Mouse (Mus musculus): ENCODE data around the gene Ttl. TPM values are rescaled to one million over a fixed set of nuclear protein-coding genes. Genes with fewer than 3 reads are reported as not detected.
A peak's percentile ranks its signal among the peaks of the same experiment; 100 is the strongest.

Gene Ttl
- polyA plus RNA-seq, 1 experiment from 2014 or later: 8.5 TPM

GRCm38 (mm10) chr2:129115706-129116367 is 50.1 kb downstream of the Ttl start:
- Histone ChIP-seq H3K27ac (no peak overlapping the region), H3K4me3 (ENCODE audit: inconsistent target) (no peak overlapping the region), H3K79me2 (ENCODE audit: inconsistent target) (no peaks in the 10 kb centered on the region), H3K36me3 (ENCODE audit: inconsistent target) (peaks cover 58% of the 10 kb centered on the region)
- WGBS (ENCODE audit: missing documents): 96% methylated on average over 9 of the region's 9 CpGs

DNA sequence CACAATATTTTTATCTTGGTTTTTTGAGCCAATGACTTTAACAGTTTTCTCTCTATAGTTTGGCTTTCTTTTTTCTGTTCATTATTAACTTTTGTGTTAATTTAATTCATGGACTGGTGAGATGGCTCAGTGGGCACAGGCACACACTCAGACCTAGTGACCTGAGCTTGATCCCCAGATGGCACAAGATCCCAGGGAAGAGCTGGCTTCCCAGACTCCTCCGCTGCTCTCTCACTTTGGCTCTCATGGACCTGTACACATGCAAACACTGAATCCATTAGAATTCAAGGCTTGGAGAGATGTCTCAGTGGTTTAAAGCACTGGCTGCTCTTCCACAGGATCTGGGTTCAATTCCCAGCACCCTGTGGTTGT is 50.6 kb downstream of the Ttl start:
- Histone ChIP-seq H3K36me3 (ENCODE audit: inconsistent target) (peaks cover 58% of the 10 kb centered on the region), H3K79me2 (ENCODE audit: inconsistent target) (no peaks in the 10 kb centered on the region)

GRCm38 (mm10) chr2:129118061-129118460 is 52.3 kb downstream of the Ttl start:
- no peaks in the 10 kb centered on the region for H3K79me2 ChIP-seq (ENCODE audit: inconsistent target)
- 97% methylated on average over 11 of the region's 12 CpGs for WGBS (ENCODE audit: missing documents)
- no peak overlapping the region for H3K4me3 ChIP-seq (ENCODE audit: inconsistent target)
- H3K36me3 ChIP-seq (ENCODE audit: inconsistent target): peaks cover 58% of the 10 kb centered on the region
- H3K27ac ChIP-seq: no peak overlapping the region

More for the DNA sequence above, 50.6 kb downstream of the Ttl start:
- H3K27ac ChIP-seq: no peak overlapping the region
- WGBS (ENCODE audit: missing documents): 100% methylated on average over 1 of the region's 1 CpGs
- H3K4me3 ChIP-seq (ENCODE audit: inconsistent target): no peak overlapping the region

DNA sequence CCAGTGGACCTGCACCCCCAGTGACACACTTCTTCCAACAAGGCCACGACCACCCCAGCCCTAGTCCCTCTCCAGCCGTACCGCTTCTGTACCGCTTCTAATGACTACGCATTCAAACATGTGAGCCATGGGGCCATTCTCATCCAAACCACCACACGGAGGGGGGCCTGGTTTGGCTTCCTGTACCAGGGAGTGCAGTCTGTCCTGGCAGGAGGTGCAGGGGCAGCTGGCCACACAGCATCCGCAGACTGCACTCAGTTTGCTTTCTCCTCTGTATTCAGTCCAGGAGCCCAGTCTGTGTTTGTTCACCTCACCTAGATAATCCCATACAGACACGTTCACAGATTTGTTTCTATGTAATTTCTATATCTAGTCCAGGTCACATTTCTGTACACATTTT is 56.2 kb downstream of the Ttl start:
- 94% methylated on average over 8 of the region's 8 CpGs for WGBS (ENCODE audit: missing documents)
- H3K27ac ChIP-seq: no peak overlapping the region
- H3K36me3 ChIP-seq (ENCODE audit: inconsistent target): peaks cover 46% of the 10 kb centered on the region; the same call in 1 of the 2 replicates
- no peaks in the 10 kb centered on the region for H3K79me2 ChIP-seq (ENCODE audit: inconsistent target)
- no peak overlapping the region for H3K4me3 ChIP-seq (ENCODE audit: inconsistent target)

- peaks cover 30% of the 10 kb centered on the region for H3K36me3 ChIP-seq (ENCODE audit: inconsistent target)
- under 1% methylated on average over 33 of the region's 35 CpGs for WGBS (ENCODE audit: missing documents)
- no peaks in the 10 kb centered on the region for H3K79me2 ChIP-seq (ENCODE audit: inconsistent target)
- H3K4me3 ChIP-seq (ENCODE audit: inconsistent target): peak within 1 kb of the TSS; percentile 72
- peak within 1 kb of the TSS; percentile 59 for H3K27ac ChIP-seq
These were observed 63.7 kb downstream of the Ttl start, which contains the start of gene Chchd5 for GRCm38 (mm10) chr2:129129412-129129929. Chchd5 (plus strand) TSS chr2:129129700.

DNA sequence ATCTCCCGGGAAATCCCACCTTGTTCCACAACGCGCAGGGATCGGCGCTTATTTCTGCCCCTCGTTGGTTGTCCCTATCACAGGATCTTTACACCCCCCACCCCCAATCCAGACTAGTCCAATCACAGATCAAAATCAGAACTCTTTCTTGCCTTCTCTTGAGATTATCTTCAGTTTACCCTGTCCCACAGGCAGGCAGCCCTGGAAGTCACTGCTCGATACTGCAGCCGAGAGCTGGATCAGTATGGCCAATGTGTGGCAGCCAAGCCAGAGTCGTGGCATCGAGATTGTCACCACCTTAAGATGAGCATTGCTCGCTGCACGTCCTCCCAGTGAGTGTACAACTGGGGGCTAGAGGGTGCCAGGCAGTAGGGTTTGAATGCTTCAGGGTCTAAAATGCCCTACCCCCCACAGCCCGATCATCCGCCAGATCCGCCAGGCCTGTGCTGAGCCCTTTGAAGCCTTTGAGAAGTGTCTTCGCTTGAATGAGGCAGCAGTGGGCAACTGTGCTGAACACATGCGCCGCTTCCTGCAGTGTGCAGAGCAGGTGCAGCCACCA is 64.3 kb downstream of the Ttl start:
- Histone ChIP-seq H3K79me2 (ENCODE audit: inconsistent target) (no peaks in the 10 kb centered on the region), H3K36me3 (ENCODE audit: inconsistent target) (peaks cover 27% of the 10 kb centered on the region), H3K4me3 (ENCODE audit: inconsistent target) (peak overlapping the region; percentile 72), H3K27ac (peak overlapping the region; percentile 59)
- 45% methylated on average over 18 of the region's 18 CpGs for WGBS (ENCODE audit: missing documents)

- Histone ChIP-seq H3K79me2 (ENCODE audit: inconsistent target) (no peaks in the 10 kb centered on the region), H3K4me3 (ENCODE audit: inconsistent target) (no peak overlapping the region), H3K27ac (no peak overlapping the region), H3K36me3 (ENCODE audit: inconsistent target) (peaks cover 20% of the 10 kb centered on the region)
- 96% methylated on average over 2 of the region's 2 CpGs for WGBS (ENCODE audit: missing documents)
These were observed 65.0 kb downstream of the Ttl start for GRCm38 (mm10) chr2:129130776-129131175.

DNA sequence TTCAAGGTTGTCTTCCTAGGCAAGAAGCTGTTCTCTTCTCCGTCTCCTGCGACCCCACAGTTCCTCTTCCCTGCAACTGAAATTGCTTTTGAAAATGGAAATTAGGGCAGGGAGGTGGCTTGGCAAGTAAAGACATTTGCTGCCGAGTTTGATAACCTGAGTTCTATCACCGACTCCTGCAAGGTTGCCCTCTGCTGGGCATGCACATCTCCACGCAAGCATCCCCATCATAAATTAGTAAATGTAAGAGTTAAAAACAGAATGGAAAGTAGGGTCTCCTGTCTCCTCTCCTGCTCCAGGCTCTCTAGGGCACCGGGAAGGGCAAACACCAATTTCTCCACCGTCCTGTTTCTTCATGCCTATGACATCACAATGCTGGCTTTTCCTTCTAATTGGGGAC is 66.5 kb downstream of the Ttl start:
- no peak overlapping the region for H3K4me3 ChIP-seq (ENCODE audit: inconsistent target)
- H3K27ac ChIP-seq: no peak overlapping the region
- peaks cover 17% of the 10 kb centered on the region for H3K36me3 ChIP-seq (ENCODE audit: inconsistent target)
- H3K79me2 ChIP-seq (ENCODE audit: inconsistent target): no peaks in the 10 kb centered on the region
- WGBS (ENCODE audit: missing documents): 93% methylated on average over 6 of the region's 7 CpGs

DNA sequence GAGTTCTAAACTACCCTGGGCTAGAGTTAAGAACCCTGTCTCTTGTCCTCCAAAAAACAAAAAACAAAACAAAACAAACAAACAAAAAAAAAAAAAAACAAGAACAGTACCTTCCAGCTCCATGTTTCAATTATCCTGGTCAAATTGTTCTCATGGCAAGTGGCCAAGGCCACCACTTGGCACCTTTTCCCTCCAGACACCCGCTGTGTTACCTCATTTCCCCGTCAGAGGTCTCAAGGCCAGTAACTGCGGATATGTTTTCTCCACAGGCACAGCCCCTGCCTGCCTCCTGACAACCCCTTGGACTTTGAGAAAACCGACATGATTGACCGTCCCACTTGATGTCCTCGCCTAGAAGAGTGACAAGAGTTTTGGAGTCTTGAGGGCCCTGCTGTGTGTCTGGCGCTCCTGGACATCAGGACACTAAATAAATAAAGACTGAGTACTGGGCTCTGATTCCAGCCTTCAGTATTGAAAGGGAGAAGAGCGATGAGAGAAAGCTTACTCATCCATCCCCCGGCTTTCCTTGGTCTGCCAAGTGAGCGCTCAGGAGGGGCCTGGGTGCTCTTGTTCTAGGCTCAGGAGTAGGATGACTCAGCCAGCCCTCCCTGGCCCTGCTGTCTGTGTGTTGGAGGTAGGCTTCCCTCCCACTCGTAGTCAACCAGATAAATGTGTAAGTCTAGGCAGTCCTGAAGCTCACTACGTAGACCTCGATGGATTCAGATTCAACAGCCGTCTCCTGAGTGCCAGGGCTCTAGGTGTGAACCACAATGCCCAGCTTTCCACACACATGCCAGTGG is 67.5 kb downstream of the Ttl start:
- Histone ChIP-seq H3K4me3 (ENCODE audit: inconsistent target) (no peak overlapping the region), H3K36me3 (ENCODE audit: inconsistent target) (peaks cover 17% of the 10 kb centered on the region), H3K79me2 (ENCODE audit: inconsistent target) (no peaks in the 10 kb centered on the region), H3K27ac (no peak overlapping the region)
- WGBS (ENCODE audit: missing documents): 95% methylated on average over 14 of the region's 14 CpGs

DNA sequence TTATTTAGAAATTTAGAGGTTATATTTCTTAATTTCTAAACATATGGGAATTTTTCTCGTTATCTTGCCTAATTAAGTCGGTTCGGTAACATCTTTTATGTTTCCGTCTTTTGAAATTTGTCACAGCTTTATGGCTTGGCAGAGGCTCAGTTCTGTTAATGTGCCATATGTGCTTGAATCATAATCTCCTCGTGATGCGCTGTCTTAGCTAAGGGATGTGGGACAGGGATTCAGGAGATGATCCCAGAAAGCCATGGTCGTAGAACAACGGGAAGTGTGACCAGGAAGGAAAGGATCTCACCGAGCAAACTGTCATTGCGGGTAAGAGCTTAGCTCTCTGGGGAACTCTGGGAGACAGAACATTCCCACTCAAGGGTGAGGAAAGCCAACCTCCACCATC is 74.2 kb downstream of the Ttl start:
- 94% methylated on average over 10 of the region's 10 CpGs for WGBS (ENCODE audit: missing documents)
- Histone ChIP-seq H3K4me3 (ENCODE audit: inconsistent target) (no peak overlapping the region), H3K36me3 (ENCODE audit: inconsistent target) (no peaks in the 10 kb centered on the region)

More for the DNA sequence above, 74.2 kb downstream of the Ttl start:
- no peak overlapping the region for H3K27ac ChIP-seq
- no peaks in the 10 kb centered on the region for H3K79me2 ChIP-seq (ENCODE audit: inconsistent target)

Other genes starting within 250 kb of the Ttl start
- 32.3 to 57.1 TPM (median 34.6 TPM) in 3 replicates for gene Tmem87b, start 247.8 kb upstream of the Ttl start, polyA plus RNA-seq (2018)
- gene Fbln7, start 203.0 kb upstream of the Ttl start, polyA plus RNA-seq (2018): not detected in 3 replicates
- 3.5 to 5.5 TPM (median 3.7 TPM) in 3 replicates for gene Zc3h8, start 121.9 kb upstream of the Ttl start, polyA plus RNA-seq (2018)
- 1.0 to 2.5 TPM (median 2.3 TPM) in 3 replicates for gene Zc3h6, start 98.5 kb upstream of the Ttl start, polyA plus RNA-seq (2018)
- gene Gm10762, start 98.2 kb upstream of the Ttl start, polyA plus RNA-seq (2018): 1.3 to 1.9 TPM (median 1.7 TPM) in 3 replicates
- not detected in 3 replicates for gene Vinac1, start 17.8 kb upstream of the Ttl start, polyA plus RNA-seq (2018)
- 3.6 to 13.0 TPM (median 4.8 TPM) in 3 replicates for gene Polr1b, start 35.1 kb downstream of the Ttl start, polyA plus RNA-seq (2018)
- 11.9 to 13.8 TPM (median 13.2 TPM) in 3 replicates for gene Chchd5, start 63.8 kb downstream of the Ttl start, polyA plus RNA-seq (2018)
- gene Slc20a1, start 132.8 kb downstream of the Ttl start, polyA plus RNA-seq (2018): 36.9 to 54.7 TPM (median 39.8 TPM) in 3 replicates
- 0.71 to 6.7 TPM (median 5.8 TPM) in 3 replicates for gene Ckap2l, start 231.3 kb downstream of the Ttl start, polyA plus RNA-seq (2018)
- gene Il1a, start 244.0 kb downstream of the Ttl start, polyA plus RNA-seq (2018): 7.1 to 35.6 TPM (median 11.4 TPM) in 3 replicates

Measured in macrophage (primary cell).